Mouse (Mus musculus) thymus, adult 2 months (tissue): ENCODE results near the gene Gm28041.
"Not testable (repeated sequence)": the region's sequence is repeated elsewhere in the genome, so short reads cannot be mapped to it uniquely, and the experiment has no call there.

ENCODE experiments used
- CTCF ChIP-seq: fragments of 200-500 bp; IDR thresholded peaks from 2 replicates; pipeline ENCODE4 v1.5.1; 2012; ENCODE audit warnings: mild to moderate bottlenecking, control low read depth, low read length, moderate library complexity, borderline replicate concordance; ENCODE audit not compliant: control insufficient read depth, poor library complexity, insufficient read depth; ENCODE audit errors: extremely low read depth
- POLR2A ChIP-seq: fragments of 200-500 bp; IDR thresholded peaks from 2 replicates; pipeline ENCODE4 v1.6.1; 2012; ENCODE audit warnings: mild to moderate bottlenecking, low read length, control low read depth, moderate library complexity; ENCODE audit not compliant: control insufficient read depth, poor library complexity, insufficient read depth; ENCODE audit errors: extremely low read depth

DNA sequence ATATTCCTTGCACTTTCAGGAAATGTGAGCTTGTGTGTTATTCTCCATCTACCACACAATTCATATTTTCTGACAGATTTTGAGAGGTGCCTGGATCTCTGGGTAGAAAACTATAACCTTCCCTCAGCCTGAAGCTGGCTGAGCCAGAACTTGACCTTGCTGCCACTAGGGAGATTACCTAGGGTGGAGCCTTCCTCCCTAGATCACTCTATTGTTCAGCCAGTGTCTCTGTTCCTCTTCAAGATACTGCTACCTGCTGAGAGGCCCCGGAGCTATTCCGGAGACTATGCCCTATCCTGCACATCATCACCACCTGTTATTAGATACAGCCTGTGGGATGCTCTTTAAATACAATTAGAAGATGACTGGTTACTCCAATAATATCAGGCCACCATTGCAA is 47.0 kb upstream of the Gm28041 start:
- not testable (repeated sequence) for TF ChIP-seq POLR2A, CTCF
